Mouse (Mus musculus) neural tube, embryonic 14.5 days (tissue): ENCODE results near the gene Ccdc183. TPM values are rescaled to one million over a fixed set of nuclear protein-coding genes. Genes with fewer than 3 reads are reported as not detected.

Source experiments
- ATAC-seq: fragments of 200-750 bp; cut with Nextera tagmentation; 2 replicates; pipeline ENCODE4 v1.8.0; 2017; ENCODE audit warnings: low read depth, mild to moderate bottlenecking, moderate TSS enrichment, moderate library complexity
- H3K27ac ChIP-seq: fragments of 300-500 bp; sonication (generic); 2 replicates; pipeline ENCODE4 v1.5.1; 2014; ENCODE audit warnings: low read depth, mild to moderate bottlenecking, control low read depth, low read length, moderate library complexity, mixed read lengths
- H3K27me3 ChIP-seq: fragments of 300-500 bp; sonication (generic); 2 replicates; pipeline ENCODE4 v1.6.1; 2014; ENCODE audit warnings: low read length; ENCODE audit not compliant: control insufficient read depth, insufficient read depth
- H3K36me3 ChIP-seq: fragments of 300-500 bp; sonication (generic); 2 replicates; pipeline ENCODE4 v1.6.1; 2014; ENCODE audit warnings: low read length, mixed read lengths; ENCODE audit not compliant: control insufficient read depth, insufficient read depth
- H3K4me1 ChIP-seq: fragments of 300-500 bp; sonication (generic); 2 replicates; pipeline ENCODE4 v1.6.1; 2014; ENCODE audit warnings: low read length; ENCODE audit not compliant: control insufficient read depth, insufficient read depth
- H3K4me2 ChIP-seq: fragments of 300-500 bp; sonication (generic); 2 replicates; pipeline ENCODE4 v1.6.1; 2014; ENCODE audit warnings: mild to moderate bottlenecking, low read depth, low read length, control low read depth
- H3K4me3 ChIP-seq: fragments of 300-500 bp; sonication (generic); 2 replicates; pipeline ENCODE4 v1.5.1; 2014; ENCODE audit warnings: low read depth, low read length, control low read depth, mixed read lengths
- H3K9ac ChIP-seq: fragments of 300-500 bp; sonication (generic); replicated peaks from 2 replicates; pipeline ENCODE4 v1.6.1; 2014; ENCODE audit warnings: low read depth, mild to moderate bottlenecking, control low read depth, low read length, mixed read lengths
- H3K9me3 ChIP-seq: fragments of 300-500 bp; sonication (generic); 2 replicates; pipeline ENCODE4 v1.6.1; 2016; ENCODE audit warnings: low read length; ENCODE audit not compliant: control insufficient read depth
- WGBS: fragments of 180-500 bp; shearing (Covaris S2); extraction: QIAGEN DNeasy Blood & Tissue Kit; methylation state at CpG from one replicate; pipeline ENCODE4 v1.1.7; 2014; 5-methylcytosine and 5-hydroxymethylcytosine counted together
- polyA plus RNA-seq: library from polyadenylated mRNA; unstranded; fragments of >200 nt; fragmentation: Nextera tagmentation; extraction: Ambion mirVana; gene quantifications from 2 replicates; pipeline ENCODE4 v1.2.1, GENCODE M21; 2014

The Ccdc183 gene
- polyA plus RNA-seq, 1 experiment from 2014 or later = 0.33 TPM

DNA sequence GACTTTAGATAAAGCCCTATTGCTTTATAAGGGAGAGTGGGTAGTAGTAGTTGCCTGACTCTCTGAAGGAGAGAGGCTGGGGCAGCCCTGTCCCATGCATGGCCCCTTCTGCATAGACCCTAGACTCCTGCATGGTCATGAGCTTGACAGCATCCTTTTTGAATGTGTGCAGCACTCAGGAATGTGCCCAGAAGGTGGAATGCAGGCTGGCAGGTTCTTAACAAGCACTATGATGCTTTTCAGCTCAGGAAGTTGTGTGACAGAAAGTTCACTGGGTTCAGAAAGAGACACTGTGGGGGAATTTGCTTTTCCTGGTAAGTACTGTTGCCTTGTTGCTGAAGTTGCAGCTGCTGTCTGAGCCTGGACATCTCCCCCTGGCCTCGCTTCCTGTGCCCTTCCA lies 37.0 kb upstream of the Ccdc183 start:
- Histone ChIP-seq H3K4me2 (no peak overlapping the region), H3K4me1 (no peaks in the 10 kb centered on the region), H3K4me3 (no peak overlapping the region), H3K27me3 (no peaks in the 10 kb centered on the region), H3K27ac (no peak overlapping the region), H3K9me3 (no peaks in the 10 kb centered on the region), H3K9ac (no peak overlapping the region), H3K36me3 (no peaks in the 10 kb centered on the region)
- WGBS = 47% methylated on average over 1 of the region's 1 CpGs
- ATAC-seq = no peak

DNA sequence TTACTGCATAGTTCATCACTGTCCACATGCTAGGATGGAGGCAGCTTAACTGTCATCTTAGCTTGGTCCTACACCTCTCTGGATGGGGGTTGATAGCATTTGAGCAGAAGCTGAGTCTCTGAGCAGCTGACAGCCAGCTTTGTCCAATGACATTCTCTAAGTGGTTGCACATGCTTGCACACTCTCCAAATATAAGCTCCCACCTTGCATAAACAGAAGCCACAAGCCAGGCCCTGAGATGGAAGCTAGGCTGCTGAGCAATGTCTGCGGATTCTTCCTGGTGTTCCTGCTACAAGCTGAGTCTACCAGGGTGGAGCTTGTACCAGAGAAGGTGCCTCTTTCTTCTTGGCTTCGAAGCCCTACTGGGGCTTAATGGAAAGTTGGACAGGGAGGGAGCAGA lies 35.4 kb upstream of the Ccdc183 start, which contains the start of gene Lcn8:
Gene Lcn8 (plus strand): TSS at position 219 of the 400 bp plus-strand sequence.
- Histone ChIP-seq H3K4me3 (no peak within 1 kb of the TSS), H3K9ac (no peak within 1 kb of the TSS), H3K4me1 (no peaks in the 10 kb centered on the region), H3K9me3 (no peaks in the 10 kb centered on the region), H3K36me3 (no peaks in the 10 kb centered on the region), H3K27me3 (no peaks in the 10 kb centered on the region), H3K27ac (no peak within 1 kb of the TSS), H3K4me2 (no peak within 1 kb of the TSS)
- 67% methylated on average over 2 of the region's 2 CpGs for WGBS
- ATAC-seq = no peak

DNA sequence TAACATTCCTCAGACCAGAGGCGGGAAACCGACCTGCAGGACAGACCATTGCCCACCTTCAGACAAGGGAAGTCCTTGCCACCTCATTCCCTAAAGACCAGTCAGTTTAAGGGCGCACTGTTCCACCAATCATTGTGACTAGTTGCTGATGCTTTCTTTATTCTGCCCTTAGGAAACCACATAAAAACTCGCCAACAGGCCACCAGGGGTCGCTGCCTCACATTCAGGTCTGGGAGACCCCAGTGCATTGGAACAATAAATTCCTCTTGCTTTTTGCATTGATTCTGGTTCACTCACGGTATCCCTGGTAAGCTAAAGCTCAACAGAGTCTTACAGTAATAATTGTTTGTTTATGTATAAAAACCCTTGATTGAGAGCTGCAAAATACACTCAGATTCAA lies 22.4 kb upstream of the Ccdc183 start:
- no peaks in the 10 kb centered on the region for H3K27me3 ChIP-seq
- 10% methylated on average over 6 of the region's 6 CpGs for WGBS
- no peaks in the 10 kb centered on the region for H3K9me3 ChIP-seq
- H3K4me2 ChIP-seq = no peak overlapping the region
- H3K36me3 ChIP-seq = no peaks in the 10 kb centered on the region
- ATAC-seq = no peak
- H3K27ac ChIP-seq = no peak overlapping the region
- H3K4me3 ChIP-seq = no peak overlapping the region
- no peaks in the 10 kb centered on the region for H3K4me1 ChIP-seq
- no peak overlapping the region for H3K9ac ChIP-seq

DNA sequence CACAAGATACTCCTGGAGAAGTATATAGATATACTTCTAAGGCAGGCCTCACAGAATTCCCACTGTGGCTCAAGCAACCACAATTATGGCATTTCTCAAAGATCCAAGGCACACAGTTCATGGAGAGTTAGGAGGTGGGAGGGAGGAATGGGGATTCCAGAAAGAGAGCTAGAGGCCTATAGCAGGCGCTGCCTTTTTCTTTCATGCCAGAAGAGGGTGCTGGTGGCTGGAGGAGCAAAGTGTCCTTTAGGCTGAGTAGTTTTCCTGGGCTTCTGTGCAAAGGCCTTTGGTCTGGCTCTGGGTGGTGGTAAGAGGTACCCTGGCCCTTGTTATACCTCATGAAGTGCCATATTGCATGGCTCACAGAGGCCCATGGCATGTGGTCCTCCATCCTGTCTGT lies 16.6 kb upstream of the Ccdc183 start:
- Histone ChIP-seq H3K9ac (no peak overlapping the region), H3K36me3 (no peaks in the 10 kb centered on the region), H3K4me1 (no peaks in the 10 kb centered on the region), H3K27me3 (no peaks in the 10 kb centered on the region), H3K27ac (no peak overlapping the region), H3K9me3 (no peaks in the 10 kb centered on the region), H3K4me3 (no peak overlapping the region), H3K4me2 (no peak overlapping the region)
- no peak for ATAC-seq
- 47% methylated on average over 1 of the region's 1 CpGs for WGBS

DNA sequence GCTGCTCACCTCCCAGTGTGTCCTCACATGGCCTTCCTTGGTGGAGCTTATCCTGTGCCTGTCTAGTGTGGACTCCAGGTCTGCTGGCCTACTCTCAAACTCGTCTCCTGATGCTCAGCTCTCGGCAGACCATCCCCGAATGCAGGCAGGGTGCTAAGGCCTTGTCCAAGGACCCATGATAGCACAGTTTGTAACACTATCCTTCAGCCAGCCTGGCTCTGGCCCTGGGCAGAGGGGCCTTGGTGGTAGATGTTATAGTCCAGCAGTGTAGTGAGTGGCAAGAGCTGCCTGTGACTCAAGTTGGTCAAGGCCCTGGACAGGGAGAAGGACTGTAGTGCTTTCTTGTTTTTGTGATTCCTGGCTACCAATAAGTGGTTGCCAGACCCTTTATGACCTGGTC lies 16.1 kb upstream of the Ccdc183 start:
- Histone ChIP-seq H3K27ac (no peak overlapping the region), H3K4me3 (no peak overlapping the region), H3K36me3 (no peaks in the 10 kb centered on the region), H3K27me3 (no peaks in the 10 kb centered on the region), H3K4me1 (no peaks in the 10 kb centered on the region), H3K9me3 (no peaks in the 10 kb centered on the region), H3K4me2 (no peak overlapping the region), H3K9ac (no peak overlapping the region)
- no peak for ATAC-seq
- 80% methylated on average over 3 of the region's 3 CpGs for WGBS

GRCm38 (mm10) chr2:25628738-25629137 lies 11.3 kb upstream of the Ccdc183 start:
- Histone ChIP-seq H3K27ac (no peak overlapping the region), H3K4me3 (no peak overlapping the region), H3K4me2 (no peak overlapping the region), H3K4me1 (no peaks in the 10 kb centered on the region), H3K36me3 (no peaks in the 10 kb centered on the region), H3K27me3 (no peaks in the 10 kb centered on the region), H3K9ac (no peak overlapping the region), H3K9me3 (no peaks in the 10 kb centered on the region)
- 46% methylated on average over 4 of the region's 4 CpGs for WGBS
- no peak for ATAC-seq

- no peak within 1 kb of the TSS for H3K4me3 ChIP-seq
- no peaks in the 10 kb centered on the region for H3K4me1 ChIP-seq
- H3K9ac ChIP-seq = no peak within 1 kb of the TSS
- 82% methylated on average over 6 of the region's 6 CpGs for WGBS
- no peaks in the 10 kb centered on the region for H3K36me3 ChIP-seq
- no peak within 1 kb of the TSS for H3K27ac ChIP-seq
- no peak within 1 kb of the TSS for H3K4me2 ChIP-seq
- H3K27me3 ChIP-seq = no peaks in the 10 kb centered on the region
- H3K9me3 ChIP-seq = no peaks in the 10 kb centered on the region
- ATAC-seq = no peak
Observed at GRCm38 (mm10) chr2:25627811-25628210, 10.3 kb upstream of the Ccdc183 start, which contains the start of gene Fcna. Gene Fcna (minus strand): TSS chr2:25628030.

DNA sequence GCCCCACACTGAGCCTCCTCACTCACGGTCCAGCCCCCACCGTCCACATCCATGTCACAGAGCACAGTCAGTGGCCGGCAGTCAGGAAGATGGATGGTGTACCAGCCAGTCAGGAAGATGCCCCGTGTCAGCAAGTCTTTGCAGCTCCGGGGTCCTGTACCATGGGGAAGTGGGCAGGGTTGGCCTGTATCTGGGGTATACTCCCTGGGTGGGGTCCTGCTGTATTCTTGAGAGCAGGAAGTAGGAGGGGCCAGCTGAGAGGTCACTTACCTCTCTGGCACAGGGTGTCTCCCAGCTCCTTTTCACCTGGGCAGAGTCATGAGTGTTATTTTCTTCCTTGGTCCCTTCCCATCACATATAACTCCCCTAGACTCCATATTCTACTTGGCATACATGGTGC lies 8.5 kb upstream of the Ccdc183 start:
- H3K4me3 ChIP-seq = no peak overlapping the region
- 56% methylated on average over 5 of the region's 5 CpGs for WGBS
- no peaks in the 10 kb centered on the region for H3K9me3 ChIP-seq
- ATAC-seq = no peak
- 0 out of 2 replicates have a peak, but pooled peaks cover 3% of the 10 kb centered on the region for H3K4me1 ChIP-seq
- H3K36me3 ChIP-seq = no peaks in the 10 kb centered on the region
- no peaks in the 10 kb centered on the region for H3K27me3 ChIP-seq
- no peak overlapping the region for H3K4me2 ChIP-seq
- no peak overlapping the region for H3K27ac ChIP-seq
- H3K9ac ChIP-seq = no peak overlapping the region

GRCm38 (mm10) chr2:25621229-25622200 lies 4.0 kb upstream of the Ccdc183 start, which contains the start of gene Tmem141:
Gene Tmem141 (minus strand): TSS chr2:25622005.
- peak; percentile 95 for ATAC-seq
- H3K4me1 ChIP-seq = 0 out of 2 replicates have a peak, but pooled peaks cover 3% of the 10 kb centered on the region
- peak within 1 kb of the TSS; percentile 76 for H3K4me2 ChIP-seq
- peak within 1 kb of the TSS; percentile 49 for H3K4me3 ChIP-seq
- H3K27me3 ChIP-seq = peaks cover 4% of the 10 kb centered on the region; the same call in 1 of the 2 replicates
- whole genome bisulfite sequencing = 8% methylated on average over 34 of the region's 34 CpGs
- H3K27ac ChIP-seq = peak within 1 kb of the TSS; percentile 52; the same call in 1 of the 2 replicates
- peak within 1 kb of the TSS; percentile 77 for H3K9ac ChIP-seq
- no peaks in the 10 kb centered on the region for H3K9me3 ChIP-seq
- H3K36me3 ChIP-seq = no peaks in the 10 kb centered on the region
